Mouse (Mus musculus) cortical plate, adult 2 months (tissue): ENCODE results near the gene Serpine2. TPM values are rescaled to one million over a fixed set of nuclear protein-coding genes. Genes with fewer than 3 reads are reported as not detected.

ENCODE experiments used
- H3K27ac ChIP-seq: fragments of 200-500 bp; 2 replicates; pipeline ENCODE4 v1.5.1; 2012; ENCODE audit warnings: low read length, control low read depth, inconsistent platforms; ENCODE audit not compliant: insufficient read depth
- H3K4me1 ChIP-seq: fragments of 200-500 bp; 2 replicates; pipeline ENCODE4 v1.6.1; 2011; ENCODE audit warnings: low read length; ENCODE audit not compliant: control insufficient read depth, insufficient read depth
- H3K4me3 ChIP-seq: fragments of 200-500 bp; 2 replicates; pipeline ENCODE4 v1.5.1; 2011; ENCODE audit warnings: mild to moderate bottlenecking, low read length, control low read depth; ENCODE audit not compliant: insufficient read depth
- CTCF ChIP-seq: fragments of 200-500 bp; IDR thresholded peaks from 2 replicates; pipeline ENCODE4 v1.5.1; 2011; ENCODE audit warnings: mild to moderate bottlenecking, control low read depth, low read length; ENCODE audit not compliant: insufficient read depth; ENCODE audit errors: extremely low read depth
- POLR2A ChIP-seq: fragments of 200-500 bp; IDR thresholded peaks from 2 replicates; pipeline ENCODE4 v1.6.1; 2011; ENCODE audit warnings: mild to moderate bottlenecking, low read length, control low read depth; ENCODE audit not compliant: insufficient read depth; ENCODE audit errors: extremely low read depth
- polyA plus RNA-seq: library from polyadenylated mRNA; depleted of rRNA; stranded (reverse); fragments of >200 nt; gene quantifications from 2 replicates; pipeline ENCODE4 v1.2.3, GENCODE M21; 2012; rRNA removed

Gene Serpine2
- polyA plus RNA-seq, 1 experiment, result 149 TPM

DNA sequence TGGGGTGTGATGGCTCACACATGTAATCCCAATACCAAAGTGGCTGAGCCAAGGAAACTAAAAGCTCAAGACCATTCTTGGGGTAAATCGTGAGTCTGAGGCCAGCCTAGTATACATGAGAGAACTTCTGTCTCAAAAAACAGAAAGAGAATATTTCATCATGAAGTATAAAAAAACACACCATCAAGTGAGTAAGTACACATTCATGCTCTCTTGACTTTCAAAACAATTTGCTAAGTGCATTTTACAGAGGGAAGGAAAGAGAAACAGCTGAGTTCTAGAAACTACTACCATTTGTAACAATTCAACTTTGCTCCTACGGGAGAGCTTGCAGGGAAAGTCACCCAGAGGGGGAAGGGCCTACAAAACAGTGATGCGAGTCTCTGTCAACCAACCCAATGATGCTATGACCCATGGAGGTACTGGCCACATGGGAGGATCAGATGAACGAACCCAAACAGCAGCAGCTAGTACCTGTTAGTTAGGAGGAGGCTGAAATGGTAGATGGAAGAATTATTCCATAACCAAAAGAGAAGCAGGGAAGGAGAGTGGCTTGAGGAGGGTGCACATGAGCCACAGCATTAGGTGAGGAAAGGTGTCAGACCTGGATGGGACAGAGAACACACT is 108.2 kb downstream of the Serpine2 start:
- TF ChIP-seq POLR2A (no peak), CTCF (no peak)
- peaks cover 2% of the 10 kb centered on the region for H3K4me1 ChIP-seq
- no peak overlapping the region for H3K4me3 ChIP-seq
- H3K27ac ChIP-seq, result no peak overlapping the region

DNA sequence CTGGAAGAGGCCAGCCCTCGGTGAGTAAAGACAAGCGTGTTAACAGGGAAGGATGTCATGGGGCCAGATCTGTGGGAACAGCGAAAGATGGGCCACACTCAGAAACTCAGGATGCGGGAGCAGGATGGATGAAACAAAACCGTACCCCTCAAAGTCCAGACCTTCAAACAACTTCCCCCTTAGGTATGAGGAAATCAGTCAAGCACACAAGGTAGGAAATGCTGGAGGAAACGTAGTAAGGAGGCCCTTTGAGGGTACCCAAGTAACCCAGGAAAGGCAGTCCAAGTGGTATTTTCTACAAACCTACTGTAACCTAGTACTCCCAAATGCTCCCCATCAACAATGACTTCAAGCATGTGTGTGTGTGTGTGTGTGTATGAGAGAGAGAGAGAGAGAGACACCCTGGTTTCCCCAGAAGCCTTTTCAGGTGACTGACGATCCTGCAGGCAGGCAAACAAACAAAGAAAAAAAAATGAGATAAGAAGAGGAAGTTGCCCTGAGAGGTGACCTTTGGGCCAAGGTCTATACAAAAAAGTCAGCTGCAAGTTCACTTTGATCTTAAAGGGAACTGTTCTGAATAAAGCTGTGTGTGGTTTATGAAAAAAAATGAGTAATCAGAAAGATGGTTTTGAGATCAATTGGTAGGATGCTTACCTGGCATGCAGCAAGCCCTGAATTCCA is 108.8 kb downstream of the Serpine2 start:
- Histone ChIP-seq H3K4me1 (peaks cover 2% of the 10 kb centered on the region), H3K27ac (no peak overlapping the region), H3K4me3 (no peak overlapping the region)
- TF ChIP-seq CTCF (no peak), POLR2A (no peak)

DNA sequence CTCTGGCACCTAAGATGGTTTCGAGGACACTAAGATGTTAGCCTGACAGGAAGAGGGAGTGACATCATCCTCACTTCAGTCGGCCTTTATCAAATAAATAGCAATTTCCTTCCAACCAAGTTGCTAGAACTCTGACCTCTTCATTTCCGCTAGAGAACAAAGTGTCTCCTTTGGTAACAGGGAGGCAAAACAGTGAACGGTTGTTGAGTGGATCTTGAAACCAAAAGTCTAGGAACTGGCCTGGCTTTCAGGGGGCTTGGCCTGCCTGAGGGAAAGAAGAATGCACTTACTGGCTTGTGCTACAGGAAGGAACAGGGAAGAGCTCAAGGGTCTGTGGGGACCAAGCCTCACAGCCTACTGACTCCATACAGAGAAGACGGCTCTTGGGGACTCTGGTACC is 109.8 kb downstream of the Serpine2 start:
- H3K4me3 ChIP-seq, result no peak overlapping the region
- H3K27ac ChIP-seq, result no peak overlapping the region
- no peak for TF ChIP-seq POLR2A
- no peak for TF ChIP-seq CTCF
- peaks cover 2% of the 10 kb centered on the region for H3K4me1 ChIP-seq

DNA sequence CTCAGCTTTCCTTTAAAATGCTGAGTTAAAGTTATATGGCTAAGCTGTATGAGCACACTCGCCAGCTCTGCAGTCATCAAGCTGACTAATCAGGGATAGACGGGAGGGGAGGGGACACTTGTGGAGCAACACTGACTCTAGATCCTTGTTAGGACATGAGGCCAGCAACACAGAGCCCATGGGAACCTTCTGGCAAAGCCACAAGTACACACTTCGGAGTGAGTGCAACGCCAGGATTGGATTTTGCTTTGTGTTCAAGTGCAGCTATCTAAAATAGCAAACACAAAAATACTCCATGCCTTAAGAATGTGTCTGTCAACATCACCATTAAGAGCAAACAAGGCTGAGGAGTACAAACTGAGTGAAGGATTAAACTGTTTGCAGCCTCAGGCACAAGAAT is 114.9 kb downstream of the Serpine2 start:
- H3K4me1 ChIP-seq, result no peaks in the 10 kb centered on the region; the same call in 1 of the 2 replicates
- TF ChIP-seq POLR2A (no peak), CTCF (no peak)
- H3K4me3 ChIP-seq, result no peak overlapping the region
- no peak overlapping the region for H3K27ac ChIP-seq

Other genes starting within 250 kb of the Serpine2 start
- 1.9 and 2.0 TPM in 2 replicates for gene Ap1s3, start 189.2 kb downstream of the Serpine2 start, polyA plus RNA-seq
- 22.8 and 22.9 TPM in 2 replicates for gene Mrpl44, start 85.2 kb downstream of the Serpine2 start, polyA plus RNA-seq
- 22.3 and 24.5 TPM in 2 replicates for gene Wdfy1, start 85.0 kb downstream of the Serpine2 start, polyA plus RNA-seq